Mouse (Mus musculus) hindbrain, embryonic 11.5 days (tissue): ENCODE measurements around the gene Atp2b4. TPM values are rescaled to one million over a fixed set of nuclear protein-coding genes. Genes with fewer than 3 reads are reported as not detected.

Source experiments
- ATAC-seq: fragments of 200-750 bp; cut with Nextera tagmentation; 2 replicates; pipeline ENCODE4 v1.8.0; 2017; ENCODE audit warnings: mild to moderate bottlenecking, moderate TSS enrichment, moderate library complexity; ENCODE audit not compliant: low FRiP score
- DNase-seq: peaks from one replicate; pipeline ENCODE4 v3.0.0-alpha.2; 2015; ENCODE audit warnings: low spot score
- H3K27ac ChIP-seq: fragments of 300-500 bp; sonication (generic); 2 replicates; pipeline ENCODE4 v1.5.1; 2014; ENCODE audit warnings: mild to moderate bottlenecking, low read depth, low read length
- H3K27me3 ChIP-seq: fragments of 300-500 bp; sonication (generic); 2 replicates; pipeline ENCODE4 v1.6.1; 2014; ENCODE audit warnings: mild to moderate bottlenecking, low read length, moderate library complexity, mixed read lengths; ENCODE audit not compliant: control insufficient read depth, insufficient read depth
- H3K36me3 ChIP-seq: fragments of 300-500 bp; sonication (generic); 2 replicates; pipeline ENCODE4 v1.6.1; 2014; ENCODE audit warnings: mild to moderate bottlenecking, low read length, moderate library complexity, mixed read lengths; ENCODE audit not compliant: control insufficient read depth, insufficient read depth
- H3K4me1 ChIP-seq: fragments of 300-500 bp; sonication (generic); replicated peaks from 2 replicates; pipeline ENCODE4 v1.6.1; 2014; ENCODE audit warnings: low read length, mixed read lengths; ENCODE audit not compliant: control insufficient read depth, insufficient read depth
- H3K4me2 ChIP-seq: fragments of 300-500 bp; sonication (generic); replicated peaks from 2 replicates; pipeline ENCODE4 v1.6.1; 2014; ENCODE audit warnings: mild to moderate bottlenecking, low read depth, low read length
- H3K4me3 ChIP-seq: fragments of 300-500 bp; sonication (generic); 2 replicates; pipeline ENCODE4 v1.5.1; 2014; ENCODE audit warnings: low read depth, low read length
- H3K9ac ChIP-seq: fragments of 300-500 bp; sonication (generic); 2 replicates; pipeline ENCODE4 v1.6.1; 2014; ENCODE audit warnings: low read depth, low read length
- H3K9me3 ChIP-seq: fragments of 300-500 bp; sonication (generic); 2 replicates; pipeline ENCODE4 v1.6.1; 2016; ENCODE audit warnings: low read length; ENCODE audit not compliant: control insufficient read depth
- WGBS: fragments of 180-500 bp; shearing (Covaris S2); extraction: QIAGEN DNeasy Blood & Tissue Kit; methylation state at CpG from one replicate; pipeline ENCODE4 v1.1.7; 2014; 5-methylcytosine and 5-hydroxymethylcytosine counted together
- polyA plus RNA-seq: library from polyadenylated mRNA; unstranded; fragments of >200 nt; fragmentation: Nextera tagmentation; extraction: Ambion mirVana; gene quantifications from 2 replicates; pipeline ENCODE4 v1.2.1, GENCODE M21; 2014

Gene Atp2b4
- polyA plus RNA-seq, 1 experiment from 2014 or later, result 15.3 TPM

DNA sequence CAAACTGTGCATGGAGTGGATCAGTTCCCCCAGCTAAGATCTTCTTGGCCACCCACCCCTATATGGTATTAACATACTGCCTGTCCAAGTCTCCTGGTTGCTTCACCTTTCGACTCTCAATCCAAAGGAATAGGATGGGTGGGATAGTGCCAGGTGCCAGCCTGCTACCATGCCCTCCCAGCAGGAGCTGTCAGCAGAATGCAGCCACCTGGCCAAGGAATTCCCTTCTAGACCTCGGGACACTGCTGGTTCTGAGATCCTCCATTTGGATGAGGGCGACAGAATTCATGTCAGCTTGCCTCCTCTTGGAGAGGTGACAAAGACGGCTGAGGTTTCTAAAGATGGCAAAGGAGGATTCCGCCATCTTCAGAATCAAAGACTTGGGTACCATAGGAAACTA is 32.8 kb downstream of the Atp2b4 start:
- 85% methylated on average over 5 of the region's 5 CpGs for WGBS
- Histone ChIP-seq H3K4me3 (no peak overlapping the region), H3K9me3 (no peaks in the 10 kb centered on the region), H3K4me2 (no peak overlapping the region), H3K36me3 (no peaks in the 10 kb centered on the region), H3K4me1 (peaks cover 7% of the 10 kb centered on the region), H3K27me3 (no peaks in the 10 kb centered on the region), H3K27ac (no peak overlapping the region), H3K9ac (no peak overlapping the region)
- ATAC-seq (no peak), DNase-seq (no peak)

- peak overlapping the region; percentile 42; the same call in 1 of the 2 replicates for H3K27ac ChIP-seq
- ATAC-seq (no peak), DNase-seq (peak; percentile 33)
- no peak overlapping the region for H3K4me3 ChIP-seq
- no peak overlapping the region for H3K9ac ChIP-seq
- no peak overlapping the region for H3K4me2 ChIP-seq
- no peaks in the 10 kb centered on the region for H3K36me3 ChIP-seq
- WGBS, result 20% methylated on average over 11 of the region's 11 CpGs
- no peaks in the 10 kb centered on the region for H3K27me3 ChIP-seq
- H3K4me1 ChIP-seq, result peaks cover 12% of the 10 kb centered on the region
- no peaks in the 10 kb centered on the region for H3K9me3 ChIP-seq
Measured at GRCm38 (mm10) chr1:133766901-133767529, 33.8 kb downstream of the Atp2b4 start.

DNA sequence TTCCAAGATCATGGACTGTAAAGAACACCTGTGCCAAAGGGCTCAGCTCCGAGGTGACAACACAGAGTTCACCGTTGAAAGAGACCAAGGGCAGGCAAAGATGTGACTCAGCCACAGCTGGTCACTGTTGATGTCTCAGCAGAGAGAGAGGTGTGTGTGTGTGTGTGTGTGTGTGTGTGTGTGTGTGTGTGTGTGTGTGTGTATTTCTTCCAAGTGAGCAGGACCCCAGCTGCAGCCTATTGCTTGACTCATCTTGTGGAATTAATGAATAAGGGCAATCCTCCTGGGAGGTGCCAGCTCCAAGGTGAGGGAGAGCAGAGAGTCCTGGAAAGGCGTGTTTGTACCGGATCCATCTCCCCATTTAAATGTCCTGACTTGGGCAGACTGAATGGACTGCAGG is 35.5 kb downstream of the Atp2b4 start:
- ATAC-seq (no peak), DNase-seq (no peak)
- H3K27ac ChIP-seq, result no peak overlapping the region
- H3K27me3 ChIP-seq, result no peaks in the 10 kb centered on the region
- H3K4me3 ChIP-seq, result no peak overlapping the region
- no peak overlapping the region for H3K4me2 ChIP-seq
- 61% methylated on average over 4 of the region's 4 CpGs for WGBS
- H3K9me3 ChIP-seq, result no peaks in the 10 kb centered on the region
- H3K36me3 ChIP-seq, result no peaks in the 10 kb centered on the region
- no peak overlapping the region for H3K9ac ChIP-seq
- peaks cover 12% of the 10 kb centered on the region for H3K4me1 ChIP-seq

DNA sequence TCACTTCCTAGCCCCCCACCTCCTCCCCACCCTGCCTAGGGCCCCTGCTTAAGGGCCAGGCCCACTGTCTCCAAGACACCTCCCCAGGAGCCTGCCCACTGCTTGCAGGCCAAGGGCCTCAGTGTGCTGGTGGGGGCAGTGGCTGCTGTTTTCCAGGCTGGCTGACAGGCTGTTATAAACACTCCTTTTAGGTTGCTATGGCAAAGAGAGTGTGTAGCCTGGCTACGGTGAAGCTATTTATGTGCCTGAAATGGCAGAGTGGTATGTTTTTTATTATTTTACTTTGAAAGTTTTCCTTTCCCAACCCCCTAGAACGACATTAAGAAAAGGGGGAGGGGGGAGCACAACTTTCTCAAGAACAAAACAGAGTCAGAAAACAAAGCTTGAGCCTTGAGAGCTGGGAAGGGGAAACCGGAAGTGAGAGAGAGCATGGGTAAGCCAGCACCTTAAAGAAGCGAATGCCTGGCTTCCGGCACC is 37.9 kb downstream of the Atp2b4 start:
- H3K27ac ChIP-seq, result no peak overlapping the region
- ATAC-seq, result no peak
- DNase-seq, result peak; percentile 13

DNA sequence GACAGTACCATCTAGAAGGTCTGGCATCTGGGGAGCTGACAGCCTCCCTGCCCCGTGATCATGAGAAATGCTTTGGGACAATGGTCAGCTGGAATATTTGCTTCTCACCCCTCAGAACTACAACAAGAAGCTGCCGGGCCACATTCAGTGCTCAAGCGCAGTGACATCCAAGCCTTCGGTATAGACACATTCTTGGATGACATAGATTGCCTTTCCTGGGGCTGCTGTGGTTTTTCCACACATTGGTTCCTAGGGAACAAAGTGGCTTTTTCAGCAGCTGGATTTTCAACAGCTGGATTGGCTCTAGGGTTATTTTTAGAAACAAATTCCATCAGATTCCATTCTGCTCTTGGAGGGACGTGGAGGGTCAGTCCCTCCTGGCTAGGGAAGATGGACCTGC is 39.6 kb downstream of the Atp2b4 start:
- ATAC-seq (no peak), DNase-seq (no peak)
- no peaks in the 10 kb centered on the region for H3K36me3 ChIP-seq
- H3K9me3 ChIP-seq, result no peaks in the 10 kb centered on the region
- H3K4me1 ChIP-seq, result peaks cover 6% of the 10 kb centered on the region; the same call in 1 of the 2 replicates
- WGBS, result 82% methylated on average over 5 of the region's 5 CpGs
- H3K27me3 ChIP-seq, result no peaks in the 10 kb centered on the region
- H3K4me2 ChIP-seq, result no peak overlapping the region
- H3K4me3 ChIP-seq, result no peak overlapping the region
- no peak overlapping the region for H3K9ac ChIP-seq
- H3K27ac ChIP-seq, result no peak overlapping the region

More for the DNA sequence above, 37.9 kb downstream of the Atp2b4 start:
- H3K4me3 ChIP-seq, result no peak overlapping the region
- H3K9ac ChIP-seq, result no peak overlapping the region
- no peaks in the 10 kb centered on the region for H3K36me3 ChIP-seq
- no peak overlapping the region for H3K4me2 ChIP-seq
- no peaks in the 10 kb centered on the region for H3K9me3 ChIP-seq
- H3K4me1 ChIP-seq, result peaks cover 12% of the 10 kb centered on the region
- H3K27me3 ChIP-seq, result no peaks in the 10 kb centered on the region
- WGBS, result 22% methylated on average over 5 of the region's 5 CpGs

- WGBS, result 82% methylated on average over 4 of the region's 4 CpGs
- no peak for ATAC-seq
- no peak overlapping the region for H3K27ac ChIP-seq
- H3K4me3 ChIP-seq, result no peak overlapping the region
- H3K9ac ChIP-seq, result no peak overlapping the region
- H3K4me2 ChIP-seq, result no peak overlapping the region
- H3K27me3 ChIP-seq, result no peaks in the 10 kb centered on the region
- no peaks in the 10 kb centered on the region for H3K4me1 ChIP-seq
- no peaks in the 10 kb centered on the region for H3K9me3 ChIP-seq
- H3K36me3 ChIP-seq, result no peaks in the 10 kb centered on the region
- no peak for DNase-seq
Measured at GRCm38 (mm10) chr1:133754317-133754868, 46.4 kb downstream of the Atp2b4 start.

DNA sequence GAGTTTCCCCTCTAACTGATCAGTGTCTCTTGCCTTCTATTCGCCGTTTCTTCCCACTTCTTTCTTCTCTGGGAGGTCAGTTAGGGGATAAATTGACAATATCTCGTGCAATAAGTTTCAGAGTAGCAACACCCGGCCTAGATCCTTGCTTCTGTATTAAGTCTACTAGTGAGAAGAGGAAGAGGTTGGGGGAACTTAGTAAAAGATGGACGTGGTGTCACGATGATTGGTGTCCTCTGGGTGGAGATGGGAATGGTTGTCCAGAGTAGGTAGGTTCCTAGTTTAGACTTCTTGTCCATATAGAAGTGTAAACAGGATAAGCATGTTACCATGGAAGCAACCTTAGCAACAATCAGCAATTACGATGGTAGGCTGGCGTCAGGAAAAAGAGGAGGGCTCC is 47.5 kb downstream of the Atp2b4 start:
- H3K4me1 ChIP-seq, result no peaks in the 10 kb centered on the region
- no peak overlapping the region for H3K9ac ChIP-seq
- no peak for DNase-seq
- no peak overlapping the region for H3K4me2 ChIP-seq
- ATAC-seq, result no peak
- no peaks in the 10 kb centered on the region for H3K27me3 ChIP-seq
- no peaks in the 10 kb centered on the region for H3K36me3 ChIP-seq
- 88% methylated on average over 8 of the region's 8 CpGs for WGBS
- H3K4me3 ChIP-seq, result no peak overlapping the region
- H3K27ac ChIP-seq, result no peak overlapping the region
- no peaks in the 10 kb centered on the region for H3K9me3 ChIP-seq

DNA sequence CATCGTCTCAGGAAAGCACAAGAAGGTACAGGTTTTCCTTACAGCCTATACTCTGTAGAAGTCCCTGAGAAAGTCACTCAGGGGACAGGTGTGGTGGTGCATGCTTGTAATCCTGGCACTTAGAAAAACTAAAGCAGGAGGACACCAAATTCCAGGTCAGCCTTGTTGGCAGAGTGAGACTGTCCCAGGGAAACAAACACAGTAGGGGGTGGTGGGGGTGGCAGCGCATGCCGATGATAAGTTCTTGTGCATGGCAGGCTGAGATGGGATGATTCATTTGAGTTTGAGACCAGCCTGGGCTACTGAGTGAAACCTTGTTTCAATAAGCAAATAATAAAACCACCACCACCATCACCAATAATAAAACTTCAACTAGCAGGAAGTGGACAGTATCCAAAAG is 49.2 kb downstream of the Atp2b4 start:
- DNase-seq, result no peak
- Histone ChIP-seq H3K4me3 (no peak overlapping the region), H3K27me3 (no peaks in the 10 kb centered on the region), H3K4me1 (no peaks in the 10 kb centered on the region), H3K36me3 (no peaks in the 10 kb centered on the region), H3K27ac (no peak overlapping the region), H3K9me3 (no peaks in the 10 kb centered on the region), H3K4me2 (no peak overlapping the region), H3K9ac (no peak overlapping the region)
- no peak for ATAC-seq
- WGBS, result 82% methylated on average over 3 of the region's 3 CpGs

GRCm38 (mm10) chr1:133749954-133750353 is 50.9 kb downstream of the Atp2b4 start:
- Histone ChIP-seq H3K27me3 (no peaks in the 10 kb centered on the region), H3K36me3 (no peaks in the 10 kb centered on the region), H3K4me3 (no peak overlapping the region), H3K4me2 (no peak overlapping the region), H3K9me3 (no peaks in the 10 kb centered on the region), H3K4me1 (no peaks in the 10 kb centered on the region), H3K9ac (no peak overlapping the region), H3K27ac (no peak overlapping the region)
- no peak for DNase-seq
- no peak for ATAC-seq
- 91% methylated on average over 4 of the region's 4 CpGs for WGBS
